Mouse (Mus musculus): ENCODE results near the gene Rasgef1b. TPM values are rescaled to one million over a fixed set of nuclear protein-coding genes. Genes with fewer than 3 reads are reported as not detected.

The Rasgef1b gene
- polyA plus RNA-seq, 1 experiment from 2014 or later, result 31.1 TPM

DNA sequence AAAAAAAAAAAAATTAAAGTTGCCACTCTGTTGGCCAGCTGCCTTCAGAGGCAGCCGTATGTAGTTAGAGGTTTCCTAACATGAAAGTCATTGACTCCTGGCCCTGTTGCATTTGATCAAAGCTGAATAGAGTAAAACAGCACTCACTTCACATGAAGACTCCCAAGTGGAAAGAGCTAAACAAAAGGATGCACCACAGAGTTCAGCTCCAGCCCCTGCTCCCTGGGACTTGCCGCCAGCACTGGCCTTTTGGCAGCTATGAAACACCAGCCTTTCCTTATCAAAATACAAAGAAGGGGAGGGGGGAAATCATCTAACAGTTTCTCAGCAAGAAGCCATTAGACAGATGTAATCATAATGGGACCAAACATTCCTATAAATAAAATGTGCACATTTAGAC lies 8.3 kb downstream of the Rasgef1b start:
- H3K4me3 ChIP-seq (ENCODE audit: low read length), result no peak overlapping the region
- no peak overlapping the region for H3K27ac ChIP-seq (ENCODE audit: low read length)
- H3K9ac ChIP-seq (ENCODE audit: low read length), result no peak overlapping the region
- no peaks in the 10 kb centered on the region for H3K36me3 ChIP-seq (ENCODE audit: control insufficient read depth, insufficient read depth)
- no peak overlapping the region for H3K4me2 ChIP-seq (ENCODE audit: low read depth, low read length)
- WGBS, result 67% methylated on average over 2 of the region's 2 CpGs
- ATAC-seq (replicated peaks; ENCODE audit: extremely low read depth, insufficient read depth, low FRiP score), result no peak
- H3K4me1 ChIP-seq (ENCODE audit: control insufficient read depth, insufficient read depth, low read length), result peaks cover 11% of the 10 kb centered on the region
- no peaks in the 10 kb centered on the region for H3K27me3 ChIP-seq (ENCODE audit: control insufficient read depth, insufficient read depth, low read length)
- no peaks in the 10 kb centered on the region for H3K9me3 ChIP-seq (replicated peaks; ENCODE audit: control insufficient read depth, low read length)

DNA sequence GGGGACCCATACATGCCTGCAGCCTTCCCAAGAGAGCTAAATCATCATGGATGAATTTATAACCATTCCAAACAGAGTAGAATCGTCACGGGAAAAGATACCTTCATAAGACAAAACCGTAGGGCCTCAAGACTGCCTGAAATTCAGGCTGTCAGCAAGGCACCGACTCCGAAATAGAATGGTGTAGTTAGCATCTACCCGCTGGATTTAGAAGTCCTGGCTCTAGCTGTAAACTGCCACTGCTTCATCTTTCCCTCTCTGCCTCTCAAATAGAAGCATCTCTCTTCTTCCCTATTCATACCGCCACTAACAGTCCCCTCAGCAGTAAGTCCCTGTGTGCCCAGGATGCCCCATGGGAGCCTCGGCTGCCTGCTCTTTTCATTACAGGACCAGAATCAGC lies 10.9 kb downstream of the Rasgef1b start:
- Histone ChIP-seq H3K9ac (ENCODE audit: low read length) (no peak overlapping the region), H3K4me1 (ENCODE audit: control insufficient read depth, insufficient read depth, low read length) (peaks cover 9% of the 10 kb centered on the region), H3K4me2 (ENCODE audit: low read depth, low read length) (no peak overlapping the region), H3K4me3 (ENCODE audit: low read length) (no peak overlapping the region), H3K27ac (ENCODE audit: low read length) (no peak overlapping the region), H3K27me3 (ENCODE audit: control insufficient read depth, insufficient read depth, low read length) (no peaks in the 10 kb centered on the region), H3K36me3 (ENCODE audit: control insufficient read depth, insufficient read depth) (no peaks in the 10 kb centered on the region), H3K9me3 (replicated peaks; ENCODE audit: control insufficient read depth, low read length) (no peaks in the 10 kb centered on the region)
- ATAC-seq (replicated peaks; ENCODE audit: extremely low read depth, insufficient read depth, low FRiP score), result no peak
- 75% methylated on average over 8 of the region's 8 CpGs for WGBS

DNA sequence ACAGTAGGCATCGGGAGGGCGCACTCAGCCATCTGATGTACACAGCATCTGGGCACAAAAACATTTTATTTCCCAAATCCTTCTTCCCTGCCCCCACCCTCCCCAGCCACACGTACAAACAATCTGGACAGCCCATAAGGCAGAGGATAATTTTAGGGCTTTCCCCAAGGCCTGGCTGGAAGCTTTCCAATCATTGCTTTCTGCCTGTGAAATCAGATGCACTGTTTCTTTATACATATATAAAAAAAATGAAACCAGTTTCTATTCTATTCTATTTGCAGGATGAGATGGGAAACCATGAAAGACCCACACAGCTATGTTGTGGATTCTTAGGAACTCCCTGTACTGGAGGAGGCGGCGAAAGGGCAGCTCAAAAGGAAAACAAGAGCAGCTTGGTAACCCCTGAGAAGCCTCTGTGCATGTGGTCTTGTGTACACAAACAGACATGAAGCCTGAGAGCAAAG lies 13.6 kb downstream of the Rasgef1b start:
- Histone ChIP-seq H3K4me1 (ENCODE audit: control insufficient read depth, insufficient read depth, low read length) (peaks cover 9% of the 10 kb centered on the region), H3K4me2 (ENCODE audit: low read depth, low read length) (no peak overlapping the region), H3K9me3 (replicated peaks; ENCODE audit: control insufficient read depth, low read length) (no peaks in the 10 kb centered on the region), H3K36me3 (ENCODE audit: control insufficient read depth, insufficient read depth) (no peaks in the 10 kb centered on the region), H3K27me3 (ENCODE audit: control insufficient read depth, insufficient read depth, low read length) (no peaks in the 10 kb centered on the region), H3K9ac (ENCODE audit: low read length) (no peak overlapping the region; the same call in 1 of the 2 replicates), H3K27ac (ENCODE audit: low read length) (no peak overlapping the region), H3K4me3 (ENCODE audit: low read length) (no peak overlapping the region)
- no peak for ATAC-seq (replicated peaks; ENCODE audit: extremely low read depth, insufficient read depth, low FRiP score)
- 46% methylated on average over 5 of the region's 5 CpGs for WGBS

DNA sequence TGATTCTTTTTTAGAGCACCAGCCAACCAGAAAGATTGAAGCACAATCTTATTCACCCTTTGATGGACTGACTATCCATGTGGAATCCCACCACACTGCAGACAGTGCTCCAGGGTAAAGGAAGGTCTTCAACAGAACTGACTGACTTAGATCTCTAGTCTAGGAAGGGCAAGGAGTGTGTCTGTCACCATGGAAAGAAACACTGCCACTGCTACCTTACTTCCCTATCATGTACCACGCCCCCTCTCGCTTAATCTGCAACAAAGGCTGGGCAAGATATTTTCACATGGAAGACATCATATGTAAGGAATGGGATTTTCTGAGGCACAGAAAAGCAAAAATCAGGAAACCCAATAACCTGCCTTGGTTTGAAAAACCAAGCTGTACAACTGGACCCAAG lies 16.9 kb downstream of the Rasgef1b start:
- H3K4me3 ChIP-seq (ENCODE audit: low read length), result no peak overlapping the region
- no peak for ATAC-seq (replicated peaks; ENCODE audit: extremely low read depth, insufficient read depth, low FRiP score)
- H3K27ac ChIP-seq (ENCODE audit: low read length), result no peak overlapping the region
- no peaks in the 10 kb centered on the region for H3K36me3 ChIP-seq (ENCODE audit: control insufficient read depth, insufficient read depth)
- no peak overlapping the region for H3K4me2 ChIP-seq (ENCODE audit: low read depth, low read length)
- WGBS, result 81% methylated on average over 2 of the region's 2 CpGs
- no peaks in the 10 kb centered on the region for H3K9me3 ChIP-seq (replicated peaks; ENCODE audit: control insufficient read depth, low read length)
- H3K9ac ChIP-seq (ENCODE audit: low read length), result no peak overlapping the region
- no peaks in the 10 kb centered on the region for H3K27me3 ChIP-seq (ENCODE audit: control insufficient read depth, insufficient read depth, low read length)
- H3K4me1 ChIP-seq (ENCODE audit: control insufficient read depth, insufficient read depth, low read length), result peaks cover 9% of the 10 kb centered on the region

DNA sequence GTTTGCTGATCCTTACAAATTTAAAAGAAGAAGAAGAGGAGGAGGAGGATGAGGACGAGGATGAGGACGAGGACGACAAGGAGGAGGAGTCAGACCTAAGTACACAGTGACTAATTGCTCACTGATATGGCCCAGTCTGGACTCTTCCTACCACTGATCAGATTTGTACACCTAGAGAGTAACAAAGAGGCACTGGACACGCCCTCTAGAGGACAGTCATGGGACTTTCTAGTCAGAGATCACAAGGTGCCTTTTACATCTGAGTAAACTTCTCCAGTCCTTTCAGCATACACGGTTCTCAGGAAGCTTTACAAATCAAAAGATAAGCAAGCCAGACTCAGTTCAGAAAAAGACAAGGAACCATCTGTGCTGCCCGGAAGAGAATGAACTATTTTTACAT lies 20.2 kb downstream of the Rasgef1b start:
- Histone ChIP-seq H3K36me3 (ENCODE audit: control insufficient read depth, insufficient read depth) (no peaks in the 10 kb centered on the region), H3K27ac (ENCODE audit: low read length) (no peak overlapping the region), H3K4me2 (ENCODE audit: low read depth, low read length) (no peak overlapping the region), H3K9ac (ENCODE audit: low read length) (no peak overlapping the region), H3K9me3 (replicated peaks; ENCODE audit: control insufficient read depth, low read length) (no peaks in the 10 kb centered on the region), H3K4me3 (ENCODE audit: low read length) (no peak overlapping the region), H3K27me3 (ENCODE audit: control insufficient read depth, insufficient read depth, low read length) (no peaks in the 10 kb centered on the region), H3K4me1 (ENCODE audit: control insufficient read depth, insufficient read depth, low read length) (no peaks in the 10 kb centered on the region)
- no peak for ATAC-seq (replicated peaks; ENCODE audit: extremely low read depth, insufficient read depth, low FRiP score)
- 38% methylated on average over 6 of the region's 6 CpGs for WGBS

DNA sequence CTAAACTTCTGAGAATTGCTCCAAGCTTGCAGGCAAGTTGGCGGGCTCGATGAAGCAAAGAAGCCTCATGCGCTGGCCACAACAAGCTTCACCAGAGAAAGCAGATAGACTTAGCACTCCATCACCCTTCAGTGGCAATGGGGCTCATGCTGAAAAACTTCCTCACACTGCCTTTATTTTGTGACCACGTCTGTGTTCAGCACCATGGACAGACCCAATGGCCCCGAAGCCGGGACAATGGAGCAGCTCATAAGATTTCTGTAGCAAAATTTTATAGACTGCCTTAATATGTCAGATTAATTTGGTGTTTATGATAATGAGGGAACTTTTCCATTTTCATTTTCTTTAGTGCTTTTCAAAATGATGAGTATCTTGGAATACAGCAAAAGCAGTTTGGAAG lies 21.6 kb downstream of the Rasgef1b start:
- WGBS, result 28% methylated on average over 6 of the region's 6 CpGs
- Histone ChIP-seq H3K36me3 (ENCODE audit: control insufficient read depth, insufficient read depth) (no peaks in the 10 kb centered on the region), H3K27me3 (ENCODE audit: control insufficient read depth, insufficient read depth, low read length) (no peaks in the 10 kb centered on the region), H3K4me2 (ENCODE audit: low read depth, low read length) (no peak overlapping the region), H3K4me3 (ENCODE audit: low read length) (no peak overlapping the region), H3K27ac (ENCODE audit: low read length) (no peak overlapping the region), H3K9me3 (replicated peaks; ENCODE audit: control insufficient read depth, low read length) (no peaks in the 10 kb centered on the region), H3K9ac (ENCODE audit: low read length) (no peak overlapping the region), H3K4me1 (ENCODE audit: control insufficient read depth, insufficient read depth, low read length) (no peaks in the 10 kb centered on the region)
- ATAC-seq (replicated peaks; ENCODE audit: extremely low read depth, insufficient read depth, low FRiP score), result no peak

DNA sequence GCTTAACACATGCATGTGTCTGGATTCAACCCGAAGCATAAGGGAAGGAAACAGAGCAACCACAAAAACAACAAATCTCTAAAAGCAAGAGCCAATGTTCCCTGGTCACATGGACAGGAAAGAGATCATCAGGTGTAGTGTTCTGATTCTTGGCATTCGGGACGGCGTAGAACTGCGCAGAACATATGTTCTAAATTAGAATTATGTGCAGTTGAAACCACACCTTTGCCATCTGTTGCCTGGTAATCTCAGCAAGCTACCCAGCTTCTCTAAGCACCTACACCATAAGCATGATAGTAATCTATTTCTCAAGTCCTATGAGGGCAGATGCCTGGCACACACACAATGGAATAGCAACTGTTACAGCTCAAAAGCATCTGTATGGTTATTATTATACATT lies 27.1 kb downstream of the Rasgef1b start:
- ATAC-seq (replicated peaks; ENCODE audit: extremely low read depth, insufficient read depth, low FRiP score), result no peak
- Histone ChIP-seq H3K4me2 (ENCODE audit: low read depth, low read length) (no peak overlapping the region), H3K4me1 (ENCODE audit: control insufficient read depth, insufficient read depth, low read length) (no peaks in the 10 kb centered on the region), H3K27me3 (ENCODE audit: control insufficient read depth, insufficient read depth, low read length) (no peaks in the 10 kb centered on the region), H3K36me3 (ENCODE audit: control insufficient read depth, insufficient read depth) (no peaks in the 10 kb centered on the region), H3K9ac (ENCODE audit: low read length) (no peak overlapping the region), H3K27ac (ENCODE audit: low read length) (no peak overlapping the region), H3K4me3 (ENCODE audit: low read length) (no peak overlapping the region), H3K9me3 (replicated peaks; ENCODE audit: control insufficient read depth, low read length) (no peaks in the 10 kb centered on the region)
- WGBS, result 90% methylated on average over 5 of the region's 5 CpGs

DNA sequence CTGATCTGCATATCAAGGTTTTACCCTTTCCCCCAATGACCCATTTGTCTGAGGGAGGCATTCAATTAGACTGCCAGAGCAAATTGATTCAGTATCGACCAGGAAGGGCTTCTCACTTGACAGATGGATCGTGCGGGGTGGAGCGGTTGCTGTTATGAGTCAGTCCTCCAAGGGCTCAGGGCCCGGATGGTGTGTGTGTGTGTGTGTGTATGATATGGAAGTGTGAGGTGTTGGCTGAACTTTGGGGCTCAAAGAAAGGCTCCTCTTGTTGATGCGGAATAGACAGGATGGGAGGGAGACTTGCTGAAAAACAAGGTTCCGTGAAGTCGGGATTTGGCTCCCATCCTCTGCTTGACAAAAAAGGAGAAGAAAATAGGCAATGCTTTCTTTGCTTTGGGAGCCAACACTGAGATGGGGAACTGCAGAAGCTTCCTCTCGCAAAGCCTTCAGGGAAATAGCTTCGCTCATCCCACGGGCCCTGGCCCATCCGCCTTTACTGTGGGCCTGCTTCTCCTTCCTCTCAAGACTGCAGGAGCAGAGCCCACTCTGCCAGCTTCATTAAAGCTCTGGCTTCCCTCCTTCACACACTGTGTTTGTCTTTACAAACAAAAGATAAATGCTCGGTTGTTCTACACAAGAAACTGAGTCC lies 34.0 kb downstream of the Rasgef1b start:
- ATAC-seq (replicated peaks; ENCODE audit: extremely low read depth, insufficient read depth, low FRiP score), result no peak
- H3K36me3 ChIP-seq (ENCODE audit: control insufficient read depth, insufficient read depth), result no peaks in the 10 kb centered on the region
- H3K27ac ChIP-seq (ENCODE audit: low read length), result no peak overlapping the region
- no peak overlapping the region for H3K4me3 ChIP-seq (ENCODE audit: low read length)
- no peak overlapping the region for H3K4me2 ChIP-seq (ENCODE audit: low read depth, low read length)
- no peaks in the 10 kb centered on the region for H3K27me3 ChIP-seq (ENCODE audit: control insufficient read depth, insufficient read depth, low read length)
- no peaks in the 10 kb centered on the region for H3K9me3 ChIP-seq (replicated peaks; ENCODE audit: control insufficient read depth, low read length)
- H3K9ac ChIP-seq (ENCODE audit: low read length), result no peak overlapping the region
- 71% methylated on average over 13 of the region's 13 CpGs for WGBS
- H3K4me1 ChIP-seq (ENCODE audit: control insufficient read depth, insufficient read depth, low read length), result peaks cover 5% of the 10 kb centered on the region; the same call in 1 of the 2 replicates

DNA sequence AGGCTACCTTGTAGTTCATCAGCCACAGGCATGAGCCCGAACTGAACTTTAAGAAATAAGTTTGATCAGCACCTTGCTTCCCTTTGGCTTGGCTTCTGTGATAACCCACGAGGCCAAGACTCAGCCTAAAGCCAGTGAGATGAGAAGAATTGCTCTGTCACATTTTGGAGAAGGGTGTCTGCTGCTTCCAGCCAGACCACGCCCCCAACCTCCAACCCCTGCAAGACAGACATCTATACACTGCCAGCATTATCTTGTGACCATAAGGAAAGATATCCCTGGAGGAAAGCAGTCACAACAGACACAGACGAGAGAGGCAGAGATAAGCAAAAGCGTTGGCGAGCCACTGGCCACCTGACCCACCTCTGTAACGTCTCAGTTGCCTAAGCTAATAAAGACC lies 39.0 kb downstream of the Rasgef1b start:
- no peak overlapping the region for H3K4me3 ChIP-seq (ENCODE audit: low read length)
- H3K27ac ChIP-seq (ENCODE audit: low read length), result no peak overlapping the region
- H3K9me3 ChIP-seq (replicated peaks; ENCODE audit: control insufficient read depth, low read length), result no peaks in the 10 kb centered on the region
- peaks cover 7% of the 10 kb centered on the region; the same call in 1 of the 2 replicates for H3K4me1 ChIP-seq (ENCODE audit: control insufficient read depth, insufficient read depth, low read length)
- WGBS, result 17% methylated on average over 7 of the region's 7 CpGs
- no peak overlapping the region for H3K9ac ChIP-seq (ENCODE audit: low read length)
- no peaks in the 10 kb centered on the region for H3K36me3 ChIP-seq (ENCODE audit: control insufficient read depth, insufficient read depth)
- no peak; the same call in 1 of the 2 replicates for ATAC-seq (replicated peaks; ENCODE audit: extremely low read depth, insufficient read depth, low FRiP score)
- no peak overlapping the region for H3K4me2 ChIP-seq (ENCODE audit: low read depth, low read length)
- no peaks in the 10 kb centered on the region for H3K27me3 ChIP-seq (ENCODE audit: control insufficient read depth, insufficient read depth, low read length)

All from heart, embryonic 16.5 days (tissue).